Mouse (Mus musculus) heart, embryonic 11.5 days (tissue): Measurements from ENCODE around the gene Vmn1r6. TPM values are rescaled to one million over a fixed set of nuclear protein-coding genes. Genes with fewer than 3 reads are reported as not detected.
"Not testable (repeated sequence)": the region's sequence is repeated elsewhere in the genome, so short reads cannot be mapped to it uniquely, and the experiment has no call there.

Experiments used
- ATAC-seq: fragments of 200-750 bp; cut with Nextera tagmentation; replicated peaks from 2 replicates; pipeline ENCODE4 v1.8.0; 2017; ENCODE audit warnings: moderate library complexity; ENCODE audit not compliant: insufficient number of reproducible peaks, low FRiP score, low TSS enrichment
- H3K27ac ChIP-seq: fragments of 300-500 bp; sonication (generic); 2 replicates; pipeline ENCODE4 v1.5.1; 2014; ENCODE audit warnings: mild to moderate bottlenecking, low read depth, low read length
- H3K27me3 ChIP-seq: fragments of 300-500 bp; sonication (generic); 2 replicates; pipeline ENCODE4 v1.6.1; 2014; ENCODE audit warnings: mild to moderate bottlenecking, low read length, mixed read lengths; ENCODE audit not compliant: control insufficient read depth, insufficient read depth
- H3K36me3 ChIP-seq: fragments of 300-500 bp; sonication (generic); 2 replicates; pipeline ENCODE4 v1.6.1; 2014; ENCODE audit warnings: mild to moderate bottlenecking, low read length, moderate library complexity, mixed read lengths; ENCODE audit not compliant: control insufficient read depth, insufficient read depth
- H3K4me1 ChIP-seq: fragments of 300-500 bp; sonication (generic); 2 replicates; pipeline ENCODE4 v1.6.1; 2014; ENCODE audit warnings: low read length; ENCODE audit not compliant: control insufficient read depth, insufficient read depth
- H3K4me2 ChIP-seq: fragments of 300-500 bp; sonication (generic); 2 replicates; pipeline ENCODE4 v1.6.1; 2014; ENCODE audit warnings: mild to moderate bottlenecking, moderate library complexity
- H3K4me3 ChIP-seq: fragments of 300-500 bp; sonication (generic); 2 replicates; pipeline ENCODE4 v1.5.1; 2014; ENCODE audit warnings: low read depth, low read length
- H3K9ac ChIP-seq: fragments of 300-500 bp; sonication (generic); 2 replicates; pipeline ENCODE4 v1.6.1; 2014; ENCODE audit warnings: mild to moderate bottlenecking, low read depth, low read length, moderate library complexity
- H3K9me3 ChIP-seq: fragments of 300-500 bp; sonication (generic); replicated peaks from 2 replicates; pipeline ENCODE4 v1.6.1; 2016; ENCODE audit warnings: low read length; ENCODE audit not compliant: control insufficient read depth
- WGBS: fragments of 180-500 bp; shearing (Covaris S2); extraction: QIAGEN DNeasy Blood & Tissue Kit; methylation state at CpG from one replicate; pipeline ENCODE4 v1.1.7; 2014; ENCODE audit not compliant: insufficient replicate concordance; 5-methylcytosine and 5-hydroxymethylcytosine counted together
- polyA plus RNA-seq: library from polyadenylated mRNA; unstranded; fragments of >200 nt; fragmentation: Nextera tagmentation; extraction: Ambion mirVana; gene quantifications from 2 replicates; pipeline ENCODE4 v1.2.1, GENCODE M21; 2014

Gene Vmn1r6
- not detected in 2 replicates for polyA plus RNA-seq

DNA sequence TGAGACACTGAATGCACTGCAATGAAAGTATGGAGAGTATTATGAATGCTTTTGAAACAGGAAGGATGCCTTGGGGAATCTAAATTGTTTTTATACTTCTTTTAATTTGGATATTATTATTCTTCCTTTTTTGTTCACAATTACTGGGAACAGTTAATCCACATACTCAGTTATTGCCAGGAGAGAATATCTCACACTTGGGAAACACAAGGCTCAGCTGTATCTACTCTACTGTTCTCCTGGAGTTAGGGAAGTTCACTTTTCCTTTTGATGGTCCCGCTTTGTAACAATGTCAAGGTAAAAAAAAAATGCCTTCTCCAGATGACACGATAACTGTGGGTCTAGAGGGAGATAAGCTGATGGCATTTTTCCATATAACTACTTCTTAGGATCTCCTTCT lies at the start of gene Vmn1r6:
Vmn1r6 (plus strand) TSS at position 301 of the 400 bp plus-strand sequence.
- H3K27ac ChIP-seq, result no peak within 1 kb of the TSS
- no peak within 1 kb of the TSS for H3K4me2 ChIP-seq
- ATAC-seq, result no peak
- no peak within 1 kb of the TSS for H3K9ac ChIP-seq
- no peaks in the 10 kb centered on the region for H3K9me3 ChIP-seq
- no peaks in the 10 kb centered on the region for H3K4me1 ChIP-seq
- no peaks in the 10 kb centered on the region for H3K36me3 ChIP-seq
- no peak within 1 kb of the TSS for H3K4me3 ChIP-seq
- no peaks in the 10 kb centered on the region for H3K27me3 ChIP-seq
- WGBS, result 71% methylated on average over 2 of the region's 2 CpGs

- no peak for ATAC-seq
- Histone ChIP-seq H3K4me2 (no peak overlapping the region), H3K9me3 (no peaks in the 10 kb centered on the region), H3K27me3 (no peaks in the 10 kb centered on the region), H3K9ac (no peak overlapping the region), H3K4me3 (no peak overlapping the region), H3K27ac (no peak overlapping the region), H3K36me3 (no peaks in the 10 kb centered on the region), H3K4me1 (no peaks in the 10 kb centered on the region)
- WGBS, result 75% methylated on average over 5 of the region's 5 CpGs
Observed at GRCm38 (mm10) chr6:56956436-56956835, 40.6 kb upstream of the Vmn1r6 start.

DNA sequence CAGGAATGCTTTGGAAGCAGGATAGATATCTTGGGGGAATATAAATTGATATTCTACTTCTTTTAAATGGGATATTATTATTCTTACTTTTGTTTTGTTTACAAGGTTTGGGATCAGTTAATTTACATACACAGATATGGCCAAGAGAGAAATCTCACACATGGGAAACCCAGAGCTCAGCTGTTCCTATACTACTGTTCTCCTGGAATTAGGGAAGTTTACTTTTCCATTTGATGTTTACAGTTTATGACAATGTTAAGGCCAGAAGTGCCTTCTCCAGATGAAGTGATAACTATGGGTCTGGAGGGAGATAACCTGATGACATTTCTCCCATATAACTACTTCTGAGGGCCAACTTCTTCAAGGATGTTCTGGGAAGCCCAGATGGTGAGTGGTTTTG lies 27.1 kb upstream of the Vmn1r6 start, which contains the start of gene Vmn1r5:
Vmn1r5 (plus strand) TSS at position 301 of the 400 bp plus-strand sequence.
- no peaks in the 10 kb centered on the region for H3K36me3 ChIP-seq
- no peaks in the 10 kb centered on the region for H3K4me1 ChIP-seq
- no peak within 1 kb of the TSS for H3K27ac ChIP-seq
- no peaks in the 10 kb centered on the region for H3K27me3 ChIP-seq
- H3K4me3 ChIP-seq, result no peak within 1 kb of the TSS
- H3K4me2 ChIP-seq, result no peak within 1 kb of the TSS
- H3K9ac ChIP-seq, result no peak within 1 kb of the TSS
- ATAC-seq, result no peak
- no peaks in the 10 kb centered on the region for H3K9me3 ChIP-seq

DNA sequence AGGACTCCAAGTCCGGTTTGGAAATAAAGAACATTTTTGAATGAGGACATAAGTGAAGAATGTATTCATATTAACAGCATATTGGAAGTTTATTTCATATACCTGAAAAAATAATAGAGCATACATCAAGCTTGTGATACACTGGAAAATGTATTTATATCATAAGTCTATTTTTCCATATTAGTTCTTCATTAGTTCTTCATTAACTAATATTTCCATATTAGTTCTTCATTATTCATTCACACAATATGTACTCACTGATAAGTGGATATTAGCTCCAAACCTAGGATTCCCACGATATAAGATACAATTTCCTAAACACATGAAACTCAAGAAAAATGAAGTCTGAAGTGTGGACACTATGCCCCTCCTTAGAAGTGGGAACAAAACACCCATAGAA lies 28.2 kb downstream of the Vmn1r6 start, which contains the start of gene Vmn1r7:
Vmn1r7 (minus strand) TSS at position 101 of the 400 bp plus-strand sequence.
- not testable (repeated sequence) for ATAC-seq
- WGBS, result 71% methylated on average over 2 of the region's 2 CpGs

GRCm38 (mm10) chr6:57031984-57032383 lies 34.9 kb downstream of the Vmn1r6 start, which contains the start of gene Vmn1r8:
Gene Vmn1r8, plus strand, starts transcription at chr6:57032284.
- Histone ChIP-seq H3K4me3 (no peak within 1 kb of the TSS), H3K4me2 (no peak within 1 kb of the TSS), H3K27me3 (no peaks in the 10 kb centered on the region), H3K27ac (no peak within 1 kb of the TSS), H3K4me1 (no peaks in the 10 kb centered on the region), H3K36me3 (no peaks in the 10 kb centered on the region), H3K9me3 (no peaks in the 10 kb centered on the region), H3K9ac (no peak within 1 kb of the TSS)
- no peak for ATAC-seq

More for the DNA sequence above, 28.2 kb downstream of the Vmn1r6 start, which contains the start of gene Vmn1r7:
- not testable (repeated sequence) for H3K9me3 ChIP-seq, H3K36me3 ChIP-seq, H3K4me1 ChIP-seq, H3K27me3 ChIP-seq, H3K4me3 ChIP-seq, H3K27ac ChIP-seq, H3K9ac ChIP-seq, H3K4me2 ChIP-seq

DNA sequence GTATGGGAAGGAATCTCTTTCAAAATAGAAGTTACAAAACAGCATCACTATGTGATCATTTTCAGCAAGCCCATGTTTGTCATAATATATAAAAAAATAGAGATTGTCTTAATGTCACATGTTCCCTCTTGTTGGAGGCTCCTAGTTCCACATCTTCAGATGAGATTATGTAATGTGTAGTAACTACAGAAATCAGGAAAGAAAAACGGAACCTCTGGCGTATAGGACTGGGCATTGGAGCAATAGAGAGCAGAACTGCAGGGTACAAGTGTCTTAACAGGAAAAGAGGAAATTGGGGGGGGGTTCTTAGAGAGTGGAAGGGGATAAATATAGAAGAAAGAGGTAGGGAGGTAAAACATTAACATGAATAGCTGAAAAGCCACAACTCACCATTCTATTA lies 37.6 kb downstream of the Vmn1r6 start:
- no peak overlapping the region for H3K4me3 ChIP-seq
- H3K27me3 ChIP-seq, result no peaks in the 10 kb centered on the region
- no peaks in the 10 kb centered on the region for H3K9me3 ChIP-seq
- no peak overlapping the region for H3K4me2 ChIP-seq
- no peaks in the 10 kb centered on the region for H3K4me1 ChIP-seq
- ATAC-seq, result no peak
- 68% methylated on average over 2 of the region's 2 CpGs for WGBS
- H3K36me3 ChIP-seq, result no peaks in the 10 kb centered on the region
- no peak overlapping the region for H3K27ac ChIP-seq
- no peak overlapping the region for H3K9ac ChIP-seq

Other genes starting within 250 kb of the Vmn1r6 start
- gene Kbtbd2, start 199.4 kb upstream of the Vmn1r6 start, polyA plus RNA-seq, result 31.7 and 34.0 TPM in 2 replicates
- 114 and 142 TPM in 2 replicates for gene Fkbp9, start 165.2 kb upstream of the Vmn1r6 start, polyA plus RNA-seq
- gene Nt5c3, start 73.3 kb upstream of the Vmn1r6 start, polyA plus RNA-seq, result 79.1 and 82.5 TPM in 2 replicates
- 0.20 and 0.21 TPM in 2 replicates for gene Vmn1r4, start 73.2 kb upstream of the Vmn1r6 start, polyA plus RNA-seq
- not detected in 2 replicates for gene Vmn1r5, start 27.0 kb upstream of the Vmn1r6 start, polyA plus RNA-seq
- not detected in 2 replicates for gene Vmn1r7, start 28.1 kb downstream of the Vmn1r6 start, polyA plus RNA-seq
- not detected in 2 replicates for gene Vmn1r8, start 35.0 kb downstream of the Vmn1r6 start, polyA plus RNA-seq
- gene Vmn1r9, start 69.5 kb downstream of the Vmn1r6 start, polyA plus RNA-seq, result not detected in 2 replicates
- gene Vmn1r10, start 112.2 kb downstream of the Vmn1r6 start, polyA plus RNA-seq, result not detected in 2 replicates
- not detected in 2 replicates for gene Vmn1r11, start 136.2 kb downstream of the Vmn1r6 start, polyA plus RNA-seq
- not detected in 2 replicates for gene Vmn1r12, start 159.7 kb downstream of the Vmn1r6 start, polyA plus RNA-seq
- gene Vmn1r13, start 206.0 kb downstream of the Vmn1r6 start, polyA plus RNA-seq, result not detected in 2 replicates
- gene Vmn1r14, start 234.4 kb downstream of the Vmn1r6 start, polyA plus RNA-seq, result not detected in 2 replicates